Mouse (Mus musculus): ENCODE results near the gene Eml6. TPM values are rescaled to one million over a fixed set of nuclear protein-coding genes. Genes with fewer than 3 reads are reported as not detected.

The Eml6 gene
- polyA plus RNA-seq, 1 experiment from 2014 or later: 0.53 TPM

- peak; percentile 84 for ATAC-seq (ENCODE audit: low FRiP score, low TSS enrichment)
These were observed 273.9 kb downstream of the Eml6 start for GRCm38 (mm10) chr11:29751648-29752611.

GRCm38 (mm10) chr11:29751013-29751412 lies 274.8 kb downstream of the Eml6 start:
- Histone ChIP-seq H3K9ac (ENCODE audit: low read depth, low read length) (no peak overlapping the region), H3K4me1 (ENCODE audit: control insufficient read depth, insufficient read depth, low read length) (no peaks in the 10 kb centered on the region), H3K36me3 (ENCODE audit: control insufficient read depth, insufficient read depth, low read length) (peaks cover 17% of the 10 kb centered on the region; the same call in 1 of the 2 replicates), H3K4me2 (replicated peaks; ENCODE audit: low read depth, low read length) (no peak overlapping the region), H3K27me3 (ENCODE audit: control insufficient read depth, insufficient read depth, low read length) (no peaks in the 10 kb centered on the region), H3K4me3 (ENCODE audit: low read length) (no peak overlapping the region), H3K9me3 (ENCODE audit: control insufficient read depth, low read length) (no peaks in the 10 kb centered on the region), H3K27ac (ENCODE audit: low read depth, low read length) (no peak overlapping the region)
- ATAC-seq (ENCODE audit: low FRiP score, low TSS enrichment): no peak
- 90% methylated on average over 2 of the region's 2 CpGs for WGBS

More at GRCm38 (mm10) chr11:29751648-29752611, 273.9 kb downstream of the Eml6 start:
- Histone ChIP-seq H3K4me3 (ENCODE audit: low read length) (no peak overlapping the region), H3K9ac (ENCODE audit: low read depth, low read length) (no peak overlapping the region), H3K36me3 (ENCODE audit: control insufficient read depth, insufficient read depth, low read length) (peaks cover 8% of the 10 kb centered on the region; the same call in 1 of the 2 replicates), H3K27me3 (ENCODE audit: control insufficient read depth, insufficient read depth, low read length) (no peaks in the 10 kb centered on the region), H3K27ac (ENCODE audit: low read depth, low read length) (no peak overlapping the region), H3K9me3 (ENCODE audit: control insufficient read depth, low read length) (no peaks in the 10 kb centered on the region), H3K4me2 (replicated peaks; ENCODE audit: low read depth, low read length) (no peak overlapping the region), H3K4me1 (ENCODE audit: control insufficient read depth, insufficient read depth, low read length) (no peaks in the 10 kb centered on the region)
- WGBS: 51% methylated on average over 14 of the region's 14 CpGs

- no peaks in the 10 kb centered on the region for H3K9me3 ChIP-seq (ENCODE audit: control insufficient read depth, low read length)
- H3K4me3 ChIP-seq (ENCODE audit: low read length): no peak overlapping the region
- H3K36me3 ChIP-seq (ENCODE audit: control insufficient read depth, insufficient read depth, low read length): peaks cover 29% of the 10 kb centered on the region; the same call in 1 of the 2 replicates
- 100% methylated on average over 1 of the region's 1 CpGs for WGBS
- no peaks in the 10 kb centered on the region for H3K4me1 ChIP-seq (ENCODE audit: control insufficient read depth, insufficient read depth, low read length)
- H3K4me2 ChIP-seq (replicated peaks; ENCODE audit: low read depth, low read length): no peak overlapping the region
- H3K27me3 ChIP-seq (ENCODE audit: control insufficient read depth, insufficient read depth, low read length): no peaks in the 10 kb centered on the region
- H3K9ac ChIP-seq (ENCODE audit: low read depth, low read length): no peak overlapping the region
- no peak for ATAC-seq (ENCODE audit: low FRiP score, low TSS enrichment)
- no peak overlapping the region for H3K27ac ChIP-seq (ENCODE audit: low read depth, low read length)
These were observed 276.4 kb downstream of the Eml6 start for GRCm38 (mm10) chr11:29749468-29749829.

GRCm38 (mm10) chr11:29748750-29749467 lies 276.9 kb downstream of the Eml6 start:
- H3K36me3 ChIP-seq (ENCODE audit: control insufficient read depth, insufficient read depth, low read length): peaks cover 35% of the 10 kb centered on the region; the same call in 1 of the 2 replicates
- WGBS: 87% methylated on average over 8 of the region's 8 CpGs
- H3K27ac ChIP-seq (ENCODE audit: low read depth, low read length): no peak overlapping the region
- H3K9me3 ChIP-seq (ENCODE audit: control insufficient read depth, low read length): no peaks in the 10 kb centered on the region
- H3K4me3 ChIP-seq (ENCODE audit: low read length): no peak overlapping the region
- no peak for ATAC-seq (ENCODE audit: low FRiP score, low TSS enrichment)
- no peaks in the 10 kb centered on the region for H3K4me1 ChIP-seq (ENCODE audit: control insufficient read depth, insufficient read depth, low read length)
- no peak overlapping the region for H3K9ac ChIP-seq (ENCODE audit: low read depth, low read length)
- H3K27me3 ChIP-seq (ENCODE audit: control insufficient read depth, insufficient read depth, low read length): no peaks in the 10 kb centered on the region
- H3K4me2 ChIP-seq (replicated peaks; ENCODE audit: low read depth, low read length): no peak overlapping the region

GRCm38 (mm10) chr11:29747881-29748280 lies 278.0 kb downstream of the Eml6 start:
- WGBS: 96% methylated on average over 1 of the region's 1 CpGs
- ATAC-seq (ENCODE audit: low FRiP score, low TSS enrichment): no peak

GRCm38 (mm10) chr11:29747365-29747764 lies 278.5 kb downstream of the Eml6 start:
- 92% methylated on average over 3 of the region's 3 CpGs for WGBS
- Histone ChIP-seq H3K9me3 (ENCODE audit: control insufficient read depth, low read length) (no peaks in the 10 kb centered on the region), H3K36me3 (ENCODE audit: control insufficient read depth, insufficient read depth, low read length) (peaks cover 47% of the 10 kb centered on the region; the same call in 1 of the 2 replicates), H3K4me2 (replicated peaks; ENCODE audit: low read depth, low read length) (no peak overlapping the region), H3K9ac (ENCODE audit: low read depth, low read length) (no peak overlapping the region), H3K27me3 (ENCODE audit: control insufficient read depth, insufficient read depth, low read length) (no peaks in the 10 kb centered on the region), H3K4me3 (ENCODE audit: low read length) (no peak overlapping the region), H3K4me1 (ENCODE audit: control insufficient read depth, insufficient read depth, low read length) (no peaks in the 10 kb centered on the region), H3K27ac (ENCODE audit: low read depth, low read length) (no peak overlapping the region)
- no peak for ATAC-seq (ENCODE audit: low FRiP score, low TSS enrichment)

More at GRCm38 (mm10) chr11:29747881-29748280, 278.0 kb downstream of the Eml6 start:
- Histone ChIP-seq H3K36me3 (ENCODE audit: control insufficient read depth, insufficient read depth, low read length) (peaks cover 43% of the 10 kb centered on the region; the same call in 1 of the 2 replicates), H3K4me2 (replicated peaks; ENCODE audit: low read depth, low read length) (no peak overlapping the region), H3K27me3 (ENCODE audit: control insufficient read depth, insufficient read depth, low read length) (no peaks in the 10 kb centered on the region), H3K4me3 (ENCODE audit: low read length) (no peak overlapping the region), H3K4me1 (ENCODE audit: control insufficient read depth, insufficient read depth, low read length) (no peaks in the 10 kb centered on the region), H3K9ac (ENCODE audit: low read depth, low read length) (no peak overlapping the region), H3K27ac (ENCODE audit: low read depth, low read length) (no peak overlapping the region), H3K9me3 (ENCODE audit: control insufficient read depth, low read length) (no peaks in the 10 kb centered on the region)

GRCm38 (mm10) chr11:29746203-29746602 lies 279.6 kb downstream of the Eml6 start:
- Histone ChIP-seq H3K4me3 (ENCODE audit: low read length) (no peak overlapping the region), H3K36me3 (ENCODE audit: control insufficient read depth, insufficient read depth, low read length) (peaks cover 55% of the 10 kb centered on the region; the same call in 1 of the 2 replicates)

GRCm38 (mm10) chr11:29745513-29745912 lies 280.3 kb downstream of the Eml6 start:
- no peak for ATAC-seq (ENCODE audit: low FRiP score, low TSS enrichment)
- Histone ChIP-seq H3K4me1 (ENCODE audit: control insufficient read depth, insufficient read depth, low read length) (no peaks in the 10 kb centered on the region), H3K36me3 (ENCODE audit: control insufficient read depth, insufficient read depth, low read length) (peaks cover 57% of the 10 kb centered on the region), H3K27me3 (ENCODE audit: control insufficient read depth, insufficient read depth, low read length) (no peaks in the 10 kb centered on the region), H3K27ac (ENCODE audit: low read depth, low read length) (no peak overlapping the region), H3K4me3 (ENCODE audit: low read length) (no peak overlapping the region), H3K9me3 (ENCODE audit: control insufficient read depth, low read length) (no peaks in the 10 kb centered on the region), H3K4me2 (replicated peaks; ENCODE audit: low read depth, low read length) (no peak overlapping the region), H3K9ac (ENCODE audit: low read depth, low read length) (no peak overlapping the region)
- WGBS: 87% methylated on average over 2 of the region's 2 CpGs

More at GRCm38 (mm10) chr11:29746203-29746602, 279.6 kb downstream of the Eml6 start:
- H3K9me3 ChIP-seq (ENCODE audit: control insufficient read depth, low read length): no peaks in the 10 kb centered on the region
- H3K9ac ChIP-seq (ENCODE audit: low read depth, low read length): no peak overlapping the region
- H3K27ac ChIP-seq (ENCODE audit: low read depth, low read length): no peak overlapping the region
- whole genome bisulfite sequencing: 89% methylated on average over 9 of the region's 9 CpGs
- H3K4me1 ChIP-seq (ENCODE audit: control insufficient read depth, insufficient read depth, low read length): no peaks in the 10 kb centered on the region
- no peaks in the 10 kb centered on the region for H3K27me3 ChIP-seq (ENCODE audit: control insufficient read depth, insufficient read depth, low read length)
- ATAC-seq (ENCODE audit: low FRiP score, low TSS enrichment): no peak
- H3K4me2 ChIP-seq (replicated peaks; ENCODE audit: low read depth, low read length): no peak overlapping the region

Data from kidney, embryonic 14.5 days (tissue).